Mouse (Mus musculus): ENCODE results near the gene 4930519P11Rik. TPM values are rescaled to one million over a fixed set of nuclear protein-coding genes. Genes with fewer than 3 reads are reported as not detected.

The 4930519P11Rik gene
- polyA plus RNA-seq, 1 experiment from 2014 or later = not detected

DNA sequence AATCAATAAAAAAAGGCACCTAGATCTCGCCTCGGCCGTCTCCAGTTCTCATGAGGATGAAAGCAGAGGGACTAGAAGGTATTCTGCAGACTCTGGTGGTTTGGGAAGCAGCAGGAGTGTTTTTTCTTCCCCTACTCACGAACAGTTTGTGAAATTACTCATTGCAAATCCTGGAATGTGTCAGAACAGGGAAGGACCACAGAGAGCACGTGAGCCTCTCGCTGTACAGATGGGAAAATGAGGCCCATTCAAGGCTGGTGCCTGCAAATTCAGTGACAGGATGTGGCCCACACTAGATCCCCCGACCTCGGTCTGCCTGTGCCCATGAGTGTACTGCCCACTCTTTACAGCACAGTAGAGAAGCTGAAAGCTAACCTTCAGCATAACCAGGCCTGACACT, 41.3 kb downstream of the 4930519P11Rik start:
- no peaks in the 10 kb centered on the region for H3K27me3 ChIP-seq (replicated peaks)
- 54% methylated on average over 8 of the region's 8 CpGs for WGBS
- H3K4me1 ChIP-seq (replicated peaks) = peaks cover 26% of the 10 kb centered on the region
- H3K4me2 ChIP-seq (replicated peaks) = no peak overlapping the region
- no peak for ATAC-seq
- no peaks in the 10 kb centered on the region for H3K36me3 ChIP-seq
- H3K27ac ChIP-seq = no peak overlapping the region
- no peak overlapping the region for H3K9ac ChIP-seq
- H3K9me3 ChIP-seq = no peaks in the 10 kb centered on the region
- H3K4me3 ChIP-seq (replicated peaks) = no peak overlapping the region

DNA sequence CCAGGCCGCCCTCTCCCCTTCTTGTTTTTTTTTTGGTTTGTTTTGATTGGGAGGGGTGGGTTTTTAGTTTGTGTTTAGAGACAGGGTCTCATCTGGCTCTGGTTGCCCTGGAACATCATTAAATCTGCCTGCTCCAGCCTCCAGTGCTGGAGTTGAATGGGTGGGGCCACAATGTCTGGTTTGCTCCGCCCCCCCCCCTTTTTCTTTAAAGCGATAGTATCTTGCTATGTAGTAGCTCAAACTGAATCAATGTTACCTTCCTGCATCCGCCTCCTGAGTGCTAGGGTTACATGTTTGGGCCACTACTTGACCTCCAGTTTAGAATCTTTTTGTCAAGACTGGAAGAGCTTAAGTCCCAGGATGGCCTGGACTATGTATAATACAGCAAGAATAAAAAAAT, 42.0 kb downstream of the 4930519P11Rik start:
- H3K4me1 ChIP-seq (replicated peaks) = peaks cover 33% of the 10 kb centered on the region

DNA sequence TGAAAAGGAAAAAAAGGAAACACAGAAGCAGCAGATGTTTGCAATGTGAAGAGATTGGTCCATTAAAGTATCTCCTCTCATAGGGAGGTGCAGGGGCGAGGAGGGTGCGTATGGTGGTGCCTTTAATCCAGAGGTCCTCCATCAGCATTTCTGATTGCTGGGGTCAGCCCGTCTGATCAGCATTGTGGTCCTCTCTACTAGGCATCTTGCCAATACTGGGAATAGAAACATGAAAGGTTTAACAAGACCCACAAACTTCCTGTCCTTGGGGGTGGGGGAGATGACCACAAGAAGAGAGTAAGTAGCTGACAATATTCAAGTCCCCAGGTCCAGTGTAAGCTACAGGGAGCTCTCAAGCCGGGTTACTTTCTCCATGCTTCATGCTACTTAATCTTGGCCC, 42.6 kb downstream of the 4930519P11Rik start:
- Histone ChIP-seq H3K9me3 (no peaks in the 10 kb centered on the region), H3K4me2 (replicated peaks) (peak overlapping the region; percentile 63), H3K36me3 (no peaks in the 10 kb centered on the region), H3K4me1 (replicated peaks) (peaks cover 39% of the 10 kb centered on the region), H3K9ac (no peak overlapping the region), H3K27me3 (replicated peaks) (no peaks in the 10 kb centered on the region), H3K27ac (peak overlapping the region; percentile 64), H3K4me3 (replicated peaks) (no peak overlapping the region)
- ATAC-seq = no peak
- 56% methylated on average over 4 of the region's 4 CpGs for WGBS

More for the DNA sequence above, 42.0 kb downstream of the 4930519P11Rik start:
- Histone ChIP-seq H3K9me3 (no peaks in the 10 kb centered on the region), H3K4me2 (replicated peaks) (no peak overlapping the region), H3K27me3 (replicated peaks) (no peaks in the 10 kb centered on the region), H3K4me3 (replicated peaks) (no peak overlapping the region), H3K9ac (no peak overlapping the region), H3K27ac (0 out of 2 replicates have a peak overlapping the region, but pooled peaks have one; percentile 1), H3K36me3 (no peaks in the 10 kb centered on the region)
- 80% methylated on average over 4 of the region's 4 CpGs for WGBS
- no peak for ATAC-seq

DNA sequence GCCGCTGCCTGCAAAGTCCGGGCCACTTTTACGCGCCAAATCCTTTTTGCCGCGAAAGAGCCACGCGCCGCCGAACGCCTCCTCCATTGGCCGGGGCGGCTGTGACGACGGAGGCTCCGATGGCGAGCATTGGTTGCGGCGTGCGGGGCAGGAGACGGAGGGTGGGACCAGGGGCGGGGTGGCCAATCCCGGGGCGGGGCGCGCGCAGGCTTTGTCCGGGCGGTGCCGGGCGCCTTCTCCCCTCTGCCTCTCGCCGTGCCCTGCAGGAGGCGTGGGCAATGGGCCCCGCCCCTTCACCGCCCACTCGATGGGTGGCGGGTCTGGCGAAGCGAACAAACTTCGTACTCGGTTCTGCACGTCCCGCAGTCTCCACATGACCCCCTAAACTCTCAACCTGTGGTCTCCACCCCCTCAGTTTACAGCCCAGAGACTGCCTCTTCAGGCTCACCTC, 43.4 kb downstream of the 4930519P11Rik start, which contains the start of gene E2f1:
TSS of gene E2f1 (minus strand) at position 57 of the 451 bp plus-strand sequence.
- Histone ChIP-seq H3K9me3 (no peaks in the 10 kb centered on the region), H3K9ac (peak within 1 kb of the TSS; percentile 77), H3K36me3 (no peaks in the 10 kb centered on the region), H3K4me1 (replicated peaks) (peaks cover 41% of the 10 kb centered on the region), H3K4me2 (replicated peaks) (peak within 1 kb of the TSS; percentile 78), H3K4me3 (replicated peaks) (peak within 1 kb of the TSS; percentile 90), H3K27ac (peak within 1 kb of the TSS; percentile 88), H3K27me3 (replicated peaks) (no peaks in the 10 kb centered on the region)
- ATAC-seq = peak; percentile 97
- 0% methylated on average over 44 of the region's 44 CpGs for WGBS

DNA sequence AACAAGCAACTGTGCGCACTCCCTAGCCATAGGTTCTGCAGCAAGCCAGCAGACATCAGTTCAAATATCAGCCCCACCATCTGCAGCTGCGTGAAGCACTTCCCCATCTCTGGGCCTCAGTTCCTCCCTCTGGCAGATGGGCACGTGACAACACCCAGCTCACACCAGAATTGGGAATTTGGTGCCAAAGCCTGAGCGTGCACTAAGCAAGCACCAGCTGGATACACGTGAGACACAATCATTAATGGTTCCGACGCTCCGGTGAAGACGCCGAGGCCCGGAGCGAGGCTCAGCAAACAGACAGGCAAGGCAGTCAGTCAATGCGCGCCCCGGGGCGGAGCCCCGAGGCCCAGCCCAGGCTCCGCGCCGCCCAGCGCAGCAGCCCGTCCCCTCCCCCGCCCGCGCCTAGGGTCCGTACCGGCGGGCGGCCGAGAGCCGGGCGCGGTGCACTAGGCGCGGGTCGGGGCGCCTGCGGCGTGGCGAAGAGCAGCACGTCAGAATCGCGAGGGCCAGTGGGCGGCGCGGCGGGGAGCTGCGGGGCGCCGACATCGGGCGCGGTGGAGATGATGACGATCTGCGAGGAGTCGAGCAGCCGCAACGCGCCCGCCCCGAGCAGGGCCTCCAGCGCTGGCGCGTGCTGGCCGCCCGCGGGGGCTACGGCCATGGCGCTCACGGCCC, 44.0 kb downstream of the 4930519P11Rik start:
- Histone ChIP-seq H3K4me1 (replicated peaks) (peaks cover 41% of the 10 kb centered on the region), H3K9ac (peak overlapping the region; percentile 77), H3K9me3 (no peaks in the 10 kb centered on the region), H3K27ac (peak overlapping the region; percentile 88), H3K4me2 (replicated peaks) (peak overlapping the region; percentile 78), H3K4me3 (replicated peaks) (peak overlapping the region; percentile 90), H3K27me3 (replicated peaks) (no peaks in the 10 kb centered on the region), H3K36me3 (no peaks in the 10 kb centered on the region)
- WGBS = under 1% methylated on average over 69 of the region's 70 CpGs
- peak; percentile 88 for ATAC-seq

DNA sequence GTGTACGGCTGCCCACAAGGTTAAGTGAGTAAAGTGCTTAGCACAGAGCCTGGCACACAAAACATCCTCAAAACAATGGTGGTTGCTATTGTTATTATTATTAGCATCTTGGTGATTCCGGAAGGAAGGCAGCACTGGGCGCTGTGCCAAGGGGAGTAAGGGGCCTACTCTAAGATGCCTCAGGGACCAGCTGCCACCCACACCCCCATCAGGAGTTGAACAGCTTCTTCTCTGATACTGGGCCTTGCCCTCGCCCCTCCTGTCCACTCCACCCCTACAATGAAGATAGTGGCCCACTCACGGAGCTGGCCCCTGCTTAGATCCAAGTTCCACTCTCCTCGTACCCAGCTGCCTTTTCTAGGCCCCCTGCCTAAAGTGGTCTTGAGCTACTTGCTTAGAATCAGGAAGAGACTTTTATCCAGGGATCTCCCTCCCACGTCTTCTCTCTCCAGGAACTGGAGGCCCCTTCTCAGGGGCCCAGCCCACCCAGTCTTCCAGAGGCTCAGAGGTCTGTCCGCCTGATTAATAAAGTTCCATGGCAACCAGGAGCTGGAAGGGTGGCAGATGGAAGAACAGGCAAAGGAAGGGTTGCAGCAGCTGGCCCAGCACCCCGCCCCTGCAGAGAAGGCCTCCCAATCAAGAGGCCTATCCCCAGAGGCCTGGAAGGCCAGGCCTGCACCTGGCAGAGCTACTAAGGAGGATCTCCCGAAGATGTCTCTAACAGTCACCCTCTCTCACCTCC, 44.7 kb downstream of the 4930519P11Rik start:
- 12% methylated on average over 10 of the region's 10 CpGs for WGBS
- Histone ChIP-seq H3K4me2 (replicated peaks) (peak overlapping the region; percentile 78), H3K27ac (peak overlapping the region; percentile 88), H3K9ac (peak overlapping the region; percentile 77), H3K36me3 (no peaks in the 10 kb centered on the region), H3K4me1 (replicated peaks) (peaks cover 41% of the 10 kb centered on the region), H3K9me3 (no peaks in the 10 kb centered on the region), H3K4me3 (replicated peaks) (peak overlapping the region; percentile 90), H3K27me3 (replicated peaks) (no peaks in the 10 kb centered on the region)
- peak; percentile 24 for ATAC-seq

DNA sequence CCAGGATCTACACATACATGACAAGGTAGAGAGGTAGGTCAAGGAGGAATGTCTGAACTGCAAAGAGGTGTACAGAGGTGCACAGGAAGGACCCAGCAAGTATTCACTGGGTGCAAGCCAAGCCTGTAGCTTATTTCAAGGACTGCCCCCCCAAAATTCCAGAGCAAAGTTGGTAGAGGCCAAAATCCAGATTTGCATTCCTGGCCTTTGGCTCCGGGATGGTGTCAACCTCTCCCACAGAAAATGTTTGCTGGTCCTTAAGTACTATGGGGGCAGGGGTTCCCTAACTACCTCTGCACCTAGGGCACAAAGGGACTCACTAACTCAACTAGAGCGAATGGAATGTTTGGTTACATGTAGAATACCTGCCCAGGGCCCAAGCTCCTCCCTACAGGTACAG, 45.5 kb downstream of the 4930519P11Rik start:
- ATAC-seq = no peak

DNA sequence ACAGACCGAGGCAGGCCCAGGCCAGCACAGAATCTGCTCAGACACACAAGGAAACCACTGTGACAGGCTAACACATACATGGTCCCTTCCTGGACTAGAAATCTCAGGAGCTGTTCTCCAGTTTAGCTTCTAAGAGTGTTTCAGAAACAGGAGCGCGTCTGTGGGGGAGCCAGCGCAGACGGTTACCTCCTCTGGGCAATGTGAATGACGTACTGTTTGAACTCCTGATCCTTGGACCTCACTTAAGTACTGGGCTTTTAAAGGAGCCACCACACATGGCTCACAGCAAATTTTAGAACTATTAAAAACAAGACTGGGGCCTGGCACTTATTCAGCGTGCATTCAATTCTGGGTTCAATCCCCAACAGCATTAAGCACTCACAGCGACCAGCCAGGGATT, 46.6 kb downstream of the 4930519P11Rik start:
- H3K9ac ChIP-seq = peak overlapping the region; percentile 36; the same call in 1 of the 2 replicates
- 40% methylated on average over 8 of the region's 8 CpGs for WGBS

More for the DNA sequence above, 45.5 kb downstream of the 4930519P11Rik start:
- H3K27ac ChIP-seq = peak overlapping the region; percentile 88; the same call in 1 of the 2 replicates
- peak overlapping the region; percentile 77; the same call in 1 of the 2 replicates for H3K9ac ChIP-seq
- WGBS = 66% methylated on average over 2 of the region's 2 CpGs
- peaks cover 41% of the 10 kb centered on the region for H3K4me1 ChIP-seq (replicated peaks)
- H3K9me3 ChIP-seq = no peaks in the 10 kb centered on the region
- H3K27me3 ChIP-seq (replicated peaks) = no peaks in the 10 kb centered on the region
- H3K4me2 ChIP-seq (replicated peaks) = peak overlapping the region; percentile 78
- H3K4me3 ChIP-seq (replicated peaks) = peak overlapping the region; percentile 90
- peaks cover 4% of the 10 kb centered on the region; the same call in 1 of the 2 replicates for H3K36me3 ChIP-seq

DNA sequence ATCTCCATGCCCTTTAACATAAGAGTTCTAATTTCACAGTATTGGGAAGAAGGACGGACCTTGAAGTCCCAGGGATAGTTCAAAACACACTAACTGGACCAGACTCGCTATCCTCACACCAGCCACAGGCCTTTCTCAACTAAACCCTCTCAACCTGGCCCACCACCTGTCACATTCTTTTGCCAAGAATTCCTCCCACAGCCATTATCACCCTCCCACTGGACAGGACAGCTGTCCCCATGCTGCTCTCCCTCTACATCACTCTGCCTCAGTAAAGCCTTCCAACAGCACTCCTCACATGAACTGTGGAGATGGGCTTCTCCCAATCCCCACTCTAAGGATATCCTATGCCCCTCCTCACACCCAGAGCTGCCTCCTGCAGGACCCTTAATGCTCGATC, 47.7 kb downstream of the 4930519P11Rik start:
- Histone ChIP-seq H3K9ac (no peak overlapping the region), H3K9me3 (no peaks in the 10 kb centered on the region), H3K4me1 (replicated peaks) (peaks cover 35% of the 10 kb centered on the region), H3K27me3 (replicated peaks) (no peaks in the 10 kb centered on the region), H3K4me2 (replicated peaks) (no peak overlapping the region), H3K27ac (no peak overlapping the region), H3K36me3 (peaks cover 9% of the 10 kb centered on the region; the same call in 1 of the 2 replicates), H3K4me3 (replicated peaks) (no peak overlapping the region)
- no peak for ATAC-seq
- WGBS = 79% methylated on average over 3 of the region's 3 CpGs

More for the DNA sequence above, 46.6 kb downstream of the 4930519P11Rik start:
- Histone ChIP-seq H3K4me3 (replicated peaks) (no peak overlapping the region), H3K27me3 (replicated peaks) (no peaks in the 10 kb centered on the region), H3K36me3 (peaks cover 9% of the 10 kb centered on the region; the same call in 1 of the 2 replicates), H3K4me2 (replicated peaks) (peak overlapping the region; percentile 9; the same call in 1 of the 2 replicates), H3K4me1 (replicated peaks) (peaks cover 40% of the 10 kb centered on the region), H3K9me3 (no peaks in the 10 kb centered on the region), H3K27ac (no peak overlapping the region)
- ATAC-seq = no peak

DNA sequence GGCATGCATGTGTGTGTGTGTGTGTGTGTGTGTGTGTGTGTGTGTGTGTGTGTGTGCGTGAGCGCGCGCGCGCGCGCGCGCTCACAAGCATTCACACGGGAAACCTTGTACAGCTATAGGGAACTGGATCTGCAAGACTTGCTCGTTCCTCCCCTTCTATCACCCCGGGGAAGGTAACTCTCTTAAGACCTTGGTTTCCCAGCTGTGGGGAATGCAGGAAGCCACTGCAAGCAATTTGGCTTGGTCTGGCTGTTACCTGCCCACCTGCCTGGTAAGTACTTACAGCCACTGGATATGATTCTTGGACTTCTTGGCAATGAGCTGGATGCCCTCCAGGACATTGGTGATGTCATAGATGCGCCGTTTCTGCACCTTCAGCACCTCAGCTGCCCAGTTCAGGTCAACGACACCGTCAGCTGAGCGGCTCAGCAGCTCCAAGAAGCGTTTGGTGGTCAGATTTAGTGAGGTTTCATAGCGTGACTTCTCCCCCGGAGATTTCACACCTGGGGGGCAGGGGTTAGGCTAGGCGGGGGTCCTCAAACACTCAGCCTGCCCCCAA, 49.5 kb downstream of the 4930519P11Rik start:
- Histone ChIP-seq H3K27me3 (replicated peaks) (no peaks in the 10 kb centered on the region), H3K4me1 (replicated peaks) (peaks cover 37% of the 10 kb centered on the region), H3K9ac (no peak overlapping the region), H3K27ac (no peak overlapping the region), H3K4me2 (replicated peaks) (no peak overlapping the region), H3K9me3 (no peaks in the 10 kb centered on the region), H3K36me3 (peaks cover 11% of the 10 kb centered on the region; the same call in 1 of the 2 replicates), H3K4me3 (replicated peaks) (no peak overlapping the region)
- ATAC-seq = no peak
- WGBS = 88% methylated on average over 22 of the region's 22 CpGs

Data from intestine, embryonic 15.5 days (tissue).